ENCODE assay signal across 28 mouse cellular contexts in genomic region chr10:123707026-123707425, GRCm38 (mm10).
"Had no signal": no experiment of that assay in that cellular context is flagged by ENCODE, and none has a peak within 500 bp of the region (broad histone marks: within the 10 kb centered on the region; RNA-seq: fewer than 3 reads in every experiment).

No protein-coding gene starts in this region.

- H3K4me1 ChIP-seq: embryonic facial prominence, embryonic 10.5 days; embryonic facial prominence, embryonic 12.5 days; embryonic facial prominence, embryonic 13.5 days; embryonic facial prominence, embryonic 15.5 days; forebrain, embryonic 10.5 days; forebrain, embryonic 12.5 days; forebrain, embryonic 13.5 days; forebrain, embryonic 15.5 days had no signal

- H3K36me3 ChIP-seq: embryonic facial prominence, embryonic 10.5 days; embryonic facial prominence, embryonic 12.5 days; embryonic facial prominence, embryonic 13.5 days; embryonic facial prominence, embryonic 15.5 days; forebrain, embryonic 10.5 days; forebrain, embryonic 12.5 days; forebrain, embryonic 15.5 days had no signal

- H3K4me2 ChIP-seq: embryonic facial prominence, embryonic 12.5 days; embryonic facial prominence, embryonic 13.5 days; embryonic facial prominence, embryonic 15.5 days; forebrain, embryonic 12.5 days; forebrain, embryonic 13.5 days; forebrain, embryonic 15.5 days had no signal

- H3K9ac ChIP-seq: embryonic facial prominence, embryonic 12.5 days; embryonic facial prominence, embryonic 13.5 days; embryonic facial prominence, embryonic 15.5 days; forebrain, embryonic 12.5 days; forebrain, embryonic 13.5 days; forebrain, embryonic 15.5 days; forebrain, postnatal 0 days had no signal

- H3K27ac ChIP-seq: embryonic facial prominence, embryonic 10.5 days; embryonic facial prominence, embryonic 12.5 days; embryonic facial prominence, embryonic 13.5 days; embryonic facial prominence, embryonic 15.5 days; forebrain, embryonic 10.5 days; forebrain, embryonic 12.5 days; forebrain, embryonic 13.5 days; forebrain, embryonic 15.5 days; gastrocnemius, adult 2 months had no signal

- H3K9me3 ChIP-seq: embryonic facial prominence, embryonic 10.5 days; embryonic facial prominence, embryonic 12.5 days; embryonic facial prominence, embryonic 13.5 days; embryonic facial prominence, embryonic 15.5 days; forebrain, embryonic 10.5 days; forebrain, embryonic 12.5 days; forebrain, embryonic 13.5 days; forebrain, embryonic 15.5 days had no signal

- H3K27me3 ChIP-seq: embryonic facial prominence, embryonic 12.5 days; embryonic facial prominence, embryonic 13.5 days; embryonic facial prominence, embryonic 15.5 days; forebrain, embryonic 12.5 days; forebrain, embryonic 13.5 days; forebrain, embryonic 15.5 days had no signal

- DNase-seq: cerebellum, adult 18-20 months; cerebellum, adult 2 months; cerebellum, adult 8-10 months; cerebellum, adult 9-10 months; cerebellum, adult 9-11 months; cerebellum, postnatal 10 days; cerebellum, postnatal 14 days; cerebellum, postnatal 25 days; cerebellum, postnatal 36 days; embryo, embryonic 11 days; forebrain, postnatal 0 days; gastrocnemius, adult 2 months; gastrocnemius, postnatal 10 days; gastrocnemius, postnatal 14 days; gastrocnemius, postnatal 25 days; gastrocnemius, postnatal 36 days; heart, adult 11 months had no signal

- H3K4me3 ChIP-seq: embryonic facial prominence, embryonic 10.5 days; embryonic facial prominence, embryonic 12.5 days; embryonic facial prominence, embryonic 13.5 days; embryonic facial prominence, embryonic 15.5 days; erythroblast, embryonic 14.5 days; forebrain, embryonic 10.5 days; forebrain, embryonic 12.5 days; forebrain, embryonic 13.5 days; forebrain, embryonic 15.5 days; gastrocnemius, adult 2 months had no signal

- ATAC-seq: forebrain, embryonic 13.5 days; forebrain, embryonic 14.5 days; forebrain, embryonic 15.5 days; forebrain, embryonic 16.5 days; forebrain, postnatal 0 days had no signal
